Mouse (Mus musculus): ENCODE results near the gene Csrnp2. TPM values are rescaled to one million over a fixed set of nuclear protein-coding genes. Genes with fewer than 3 reads are reported as not detected.

The Csrnp2 gene
- total RNA-seq, 1 experiment = 14.6 TPM

- in situ Hi-C loops (cut with MboI; ENCODE audit: low sequenced_read_pairs in 2 of 2, unreplicated experiment in 2 of 2) = no loop called here
- H3K36me3 ChIP-seq (ENCODE audit: control insufficient read depth, insufficient read depth, low read length, poor library complexity, severe bottlenecking) = no peaks in the 10 kb centered on the region
- peak; percentile 94 for DNase-seq (ENCODE audit: low read depth, low spot score)
- no peak overlapping the region for H3K9ac ChIP-seq (ENCODE audit: insufficient read depth, low read depth, low read length, poor library complexity, severe bottlenecking)
- no peak overlapping the region for H3K27ac ChIP-seq (ENCODE audit: insufficient read depth, low read depth, low read length, poor library complexity, severe bottlenecking)
- TF ChIP-seq ZC3H11A (IDR thresholded peaks at IDR 0.05; ENCODE audit: borderline replicate concordance, low read depth, low read length) = no peak
- TF ChIP-seq HCFC1 (IDR thresholded peaks at IDR 0.05; ENCODE audit: borderline replicate concordance, insufficient read depth, low read length) = no peak
- no peak for TF ChIP-seq CHD2 (IDR thresholded peaks at IDR 0.05; ENCODE audit: low read depth, low read length)
- no peak for TF ChIP-seq MAFK (IDR thresholded peaks at IDR 0.05; ENCODE audit: insufficient read depth, low read depth, low read length)
- TF ChIP-seq ZNF384 (IDR thresholded peaks at IDR 0.05; ENCODE audit: low read depth, low read length) = no peak
- no peaks in the 10 kb centered on the region for H3K9me3 ChIP-seq (ENCODE audit: control insufficient read depth, insufficient read depth, low read depth, low read length)
- H3K4me1 ChIP-seq (ENCODE audit: control insufficient read depth in 2 of 2, insufficient read depth in 2 of 2, low read length in 2 of 2, poor library complexity in 1 of 2) = peaks cover 0 to 5% of the 10 kb centered on the region in 2 experiments; a peak in 2 of 4 replicates
- H3K4me3 ChIP-seq (ENCODE audit: insufficient read depth in 1 of 2, low read depth in 1 of 2, low read length in 2 of 2, poor library complexity in 1 of 2, severe bottlenecking in 1 of 2) = no peak overlapping the region
Observed at GRCm38 (mm10) chr15:100458055-100458454, 37.2 kb downstream of the Csrnp2 start.

- in situ Hi-C loops (cut with MboI; ENCODE audit: low sequenced_read_pairs in 2 of 2, unreplicated experiment in 2 of 2) = no loop called here
- H3K27ac ChIP-seq (ENCODE audit: insufficient read depth, low read depth, low read length, poor library complexity, severe bottlenecking) = no peak overlapping the region
- peak; percentile 90 for DNase-seq (ENCODE audit: low read depth, low spot score)
- no peaks in the 10 kb centered on the region for H3K9me3 ChIP-seq (ENCODE audit: control insufficient read depth, insufficient read depth, low read depth, low read length)
- no peak overlapping the region for H3K9ac ChIP-seq (ENCODE audit: insufficient read depth, low read depth, low read length, poor library complexity, severe bottlenecking)
- peaks cover 0 to 5% of the 10 kb centered on the region in 2 experiments; a peak in 3 of 4 replicates for H3K4me1 ChIP-seq (ENCODE audit: control insufficient read depth in 2 of 2, insufficient read depth in 2 of 2, low read length in 2 of 2, poor library complexity in 1 of 2)
- TF ChIP-seq ZC3H11A (IDR thresholded peaks at IDR 0.05; ENCODE audit: borderline replicate concordance, low read depth, low read length) (peak; percentile 73; the same call in 1 of the 2 replicates), MAFK (IDR thresholded peaks at IDR 0.05; ENCODE audit: insufficient read depth, low read depth, low read length) (no peak), CHD2 (IDR thresholded peaks at IDR 0.05; ENCODE audit: low read depth, low read length) (no peak), HCFC1 (IDR thresholded peaks at IDR 0.05; ENCODE audit: borderline replicate concordance, insufficient read depth, low read length) (peak; percentile 55; the same call in 1 of the 2 replicates), ZNF384 (IDR thresholded peaks at IDR 0.05; ENCODE audit: low read depth, low read length) (no peak)
- no peaks in the 10 kb centered on the region for H3K36me3 ChIP-seq (ENCODE audit: control insufficient read depth, insufficient read depth, low read length, poor library complexity, severe bottlenecking)
- no peak overlapping the region for H3K4me3 ChIP-seq (ENCODE audit: insufficient read depth in 1 of 2, low read depth in 1 of 2, low read length in 2 of 2, poor library complexity in 1 of 2, severe bottlenecking in 1 of 2)
Observed at GRCm38 (mm10) chr15:100457340-100457739, 37.9 kb downstream of the Csrnp2 start.

- no peak for DNase-seq (ENCODE audit: low read depth, low spot score)
- no peak overlapping the region for H3K4me3 ChIP-seq (ENCODE audit: insufficient read depth in 1 of 2, low read depth in 1 of 2, low read length in 2 of 2, poor library complexity in 1 of 2, severe bottlenecking in 1 of 2)
- H3K9me3 ChIP-seq (ENCODE audit: control insufficient read depth, insufficient read depth, low read depth, low read length) = no peaks in the 10 kb centered on the region
- in situ Hi-C loops (cut with MboI; ENCODE audit: low sequenced_read_pairs in 2 of 2, unreplicated experiment in 2 of 2) = no loop called here
- H3K27ac ChIP-seq (ENCODE audit: insufficient read depth, low read depth, low read length, poor library complexity, severe bottlenecking) = no peak overlapping the region
- TF ChIP-seq HCFC1 (IDR thresholded peaks at IDR 0.05; ENCODE audit: borderline replicate concordance, insufficient read depth, low read length) = no peak
- no peak for TF ChIP-seq MAFK (IDR thresholded peaks at IDR 0.05; ENCODE audit: insufficient read depth, low read depth, low read length)
- no peak for TF ChIP-seq CHD2 (IDR thresholded peaks at IDR 0.05; ENCODE audit: low read depth, low read length)
- no peak for TF ChIP-seq ZC3H11A (IDR thresholded peaks at IDR 0.05; ENCODE audit: borderline replicate concordance, low read depth, low read length)
- no peak for TF ChIP-seq ZNF384 (IDR thresholded peaks at IDR 0.05; ENCODE audit: low read depth, low read length)
- no peaks in the 10 kb centered on the region for H3K36me3 ChIP-seq (ENCODE audit: control insufficient read depth, insufficient read depth, low read length, poor library complexity, severe bottlenecking)
- no peak overlapping the region for H3K9ac ChIP-seq (ENCODE audit: insufficient read depth, low read depth, low read length, poor library complexity, severe bottlenecking)
- H3K4me1 ChIP-seq (ENCODE audit: control insufficient read depth in 2 of 2, insufficient read depth in 2 of 2, low read length in 2 of 2, poor library complexity in 1 of 2) = peaks cover 3 to 5% of the 10 kb centered on the region in 2 experiments; a peak in 3 of 4 replicates
Observed at GRCm38 (mm10) chr15:100456356-100456991, 38.8 kb downstream of the Csrnp2 start.

- H3K4me1 ChIP-seq (ENCODE audit: control insufficient read depth in 2 of 2, insufficient read depth in 2 of 2, low read length in 2 of 2, poor library complexity in 1 of 2) = peaks cover 0 to 3% of the 10 kb centered on the region in 2 experiments; a peak in 1 of 4 replicates
- TF ChIP-seq CHD2 (IDR thresholded peaks at IDR 0.05; ENCODE audit: low read depth, low read length) = no peak
- no peak for TF ChIP-seq MAFK (IDR thresholded peaks at IDR 0.05; ENCODE audit: insufficient read depth, low read depth, low read length)
- TF ChIP-seq HCFC1 (IDR thresholded peaks at IDR 0.05; ENCODE audit: borderline replicate concordance, insufficient read depth, low read length) = no peak
- TF ChIP-seq ZC3H11A (IDR thresholded peaks at IDR 0.05; ENCODE audit: borderline replicate concordance, low read depth, low read length) = no peak
- no peak for TF ChIP-seq ZNF384 (IDR thresholded peaks at IDR 0.05; ENCODE audit: low read depth, low read length)
- no peak overlapping the region for H3K27ac ChIP-seq (ENCODE audit: insufficient read depth, low read depth, low read length, poor library complexity, severe bottlenecking)
- no peak for DNase-seq (ENCODE audit: low read depth, low spot score)
- H3K9me3 ChIP-seq (ENCODE audit: control insufficient read depth, insufficient read depth, low read depth, low read length) = no peaks in the 10 kb centered on the region
- H3K9ac ChIP-seq (ENCODE audit: insufficient read depth, low read depth, low read length, poor library complexity, severe bottlenecking) = no peak overlapping the region
- H3K36me3 ChIP-seq (ENCODE audit: control insufficient read depth, insufficient read depth, low read length, poor library complexity, severe bottlenecking) = no peaks in the 10 kb centered on the region
- peak overlapping the region in 1 of 2 experiments; percentile 35; a peak in 3 of 4 replicates for H3K4me3 ChIP-seq (ENCODE audit: insufficient read depth in 1 of 2, low read depth in 1 of 2, low read length in 2 of 2, poor library complexity in 1 of 2, severe bottlenecking in 1 of 2)
- in situ Hi-C loops (cut with MboI; ENCODE audit: low sequenced_read_pairs in 2 of 2, unreplicated experiment in 2 of 2) = no loop called here
Observed at GRCm38 (mm10) chr15:100452486-100452885, 42.8 kb downstream of the Csrnp2 start.

Data from ES-E14 (cell line).